7 mouse cellular contexts compared by ENCODE assay signal in genomic region chr15:99369391-99370171, GRCm38 (mm10). TPM values are rescaled to one million over a fixed set of nuclear protein-coding genes. Genes with fewer than 3 reads are reported as not detected.
DNase-seq lines count a peak whose midpoint lies in the region; ATAC-seq and TF ChIP-seq lines count a peak whose summit lies in the region.

No protein-coding gene starts in this region.

- H3K27me3 ChIP-seq in embryonic facial prominence, embryonic 15.5 days, result no peaks in the 10 kb centered on the region
- H3K27me3 ChIP-seq in hindbrain, embryonic 12.5 days, result no peaks in the 10 kb centered on the region
- H3K27me3 ChIP-seq in liver, embryonic 14.5 days (ENCODE audit: control insufficient read depth, insufficient read depth, low read length), result peaks cover 23% of the 10 kb centered on the region
- H3K27me3 ChIP-seq in splenic B cell, adult 2 months (ENCODE audit: control insufficient read depth, insufficient read depth, low read length, poor library complexity, severe bottlenecking), result no peaks in the 10 kb centered on the region

- no peak for TF ChIP-seq EP300 in liver, embryonic 14.5 days (IDR thresholded peaks at IDR 0.05; ENCODE audit: low read depth)

- peaks cover 24% of the 10 kb centered on the region for H3K4me1 ChIP-seq in embryonic facial prominence, embryonic 15.5 days
- H3K4me1 ChIP-seq in hindbrain, embryonic 12.5 days, result peaks cover 15% of the 10 kb centered on the region
- H3K4me1 ChIP-seq in liver, embryonic 14.5 days (replicated peaks; ENCODE audit: control insufficient read depth in 2 of 2, insufficient read depth in 2 of 2, low read length in 1 of 2), result peaks cover 0 to 3% of the 10 kb centered on the region in 2 experiments; a peak in 2 of 4 replicates

- H3K9ac ChIP-seq in embryonic facial prominence, embryonic 15.5 days, result peak overlapping the region; percentile 77
- peak overlapping the region; percentile 73 for H3K9ac ChIP-seq in hindbrain, embryonic 12.5 days
- H3K9ac ChIP-seq in liver, embryonic 14.5 days (replicated peaks), result peak overlapping the region; percentile 16

- H3K9me3 ChIP-seq in embryonic facial prominence, embryonic 15.5 days (replicated peaks), result no peaks in the 10 kb centered on the region
- no peaks in the 10 kb centered on the region for H3K9me3 ChIP-seq in hindbrain, embryonic 12.5 days (replicated peaks)
- H3K9me3 ChIP-seq in liver, embryonic 14.5 days (ENCODE audit: control insufficient read depth, low read length), result no peaks in the 10 kb centered on the region

- peak overlapping the region; percentile 94 for H3K27ac ChIP-seq in embryonic facial prominence, embryonic 15.5 days (replicated peaks)
- peak overlapping the region; percentile 81 for H3K27ac ChIP-seq in hindbrain, embryonic 12.5 days
- no peak overlapping the region for H3K27ac ChIP-seq in liver, embryonic 14.5 days

- H3K36me3 ChIP-seq in embryonic facial prominence, embryonic 15.5 days, result no peaks in the 10 kb centered on the region
- H3K36me3 ChIP-seq in hindbrain, embryonic 12.5 days, result no peaks in the 10 kb centered on the region
- no peaks in the 10 kb centered on the region for H3K36me3 ChIP-seq in liver, embryonic 14.5 days (replicated peaks; ENCODE audit: control insufficient read depth, insufficient read depth, low read depth)
- no peaks in the 10 kb centered on the region for H3K36me3 ChIP-seq in splenic B cell, adult 2 months (ENCODE audit: control insufficient read depth, insufficient read depth, low read length, poor library complexity, severe bottlenecking)

- peak; percentile 60 for DNase-seq in 3T3-L1 (ENCODE audit: low read depth, low spot score)
- peak; percentile 57 for DNase-seq in A20 (ENCODE audit: low read depth, low spot score)
- DNase-seq in liver, embryonic 14.5 days (ENCODE audit: low read depth in 3 of 3, low spot score in 3 of 3), result no peak
- DNase-seq in splenic B cell, adult 2 months (ENCODE audit: low read depth, low spot score), result peak; percentile 20
- DNase-seq in layer of hippocampus, postnatal 36 days, result no peak

- peak; percentile 47 for ATAC-seq in embryonic facial prominence, embryonic 15.5 days (ENCODE audit: insufficient number of reproducible peaks, low FRiP score, low TSS enrichment, low read depth)
- peak; percentile 82 for ATAC-seq in hindbrain, embryonic 12.5 days (ENCODE audit: low FRiP score)
- no peak for ATAC-seq in liver, embryonic 14.5 days (ENCODE audit: insufficient read depth)

- H3K4me2 ChIP-seq in embryonic facial prominence, embryonic 15.5 days (replicated peaks), result peak overlapping the region; percentile 62
- peak overlapping the region; percentile 64 for H3K4me2 ChIP-seq in hindbrain, embryonic 12.5 days (replicated peaks)
- peak overlapping the region; percentile 64 for H3K4me2 ChIP-seq in liver, embryonic 14.5 days (ENCODE audit: low read depth)

- peak overlapping the region; percentile 82 for H3K4me3 ChIP-seq in embryonic facial prominence, embryonic 15.5 days (replicated peaks)
- H3K4me3 ChIP-seq in hindbrain, embryonic 12.5 days, result peak overlapping the region; percentile 80
- H3K4me3 ChIP-seq in liver, embryonic 14.5 days (ENCODE audit: insufficient read depth in 1 of 2, low read depth in 2 of 2, low read length in 2 of 2), result peak overlapping the region; percentile 54 to 65

- TF ChIP-seq CTCF in liver, embryonic 14.5 days (IDR thresholded peaks at IDR 0.05; ENCODE audit: low read depth), result no peak

- 1% methylated on average over 39 of the region's 39 CpGs for WGBS in embryonic facial prominence, embryonic 15.5 days
- WGBS in hindbrain, embryonic 12.5 days, result 3% methylated on average over 25 of the region's 39 CpGs
- 2% methylated on average over 37 of the region's 39 CpGs for WGBS in liver, embryonic 14.5 days (ENCODE audit: insufficient replicate concordance)

RNA-seq across cellular contexts. Expression of gene Fmnl3, which starts 0.7 kb away (rescaled TPM):
- 28.3 and 28.9 TPM in 2 replicates for polyA plus RNA-seq in embryonic facial prominence, embryonic 15.5 days (2015; fragmentation: Nextera tagmentation; extraction: Ambion mirVana)
- 19.7 and 23.4 TPM in 2 replicates for polyA plus RNA-seq in hindbrain, embryonic 12.5 days (2016; fragmentation: Nextera tagmentation; extraction: Ambion mirVana)
- polyA plus RNA-seq in liver, embryonic 14.5 days (2012; rRNA removed), result 3.2 and 3.7 TPM in 2 replicates
- polyA plus RNA-seq in liver, embryonic 14.5 days (2014; fragmentation: Nextera tagmentation; extraction: Ambion mirVana), result 1.4 and 1.5 TPM in 2 replicates
- 1 to 10 TPM; 9.2 to 10.0 TPM for total RNA-seq in layer of hippocampus, postnatal 36 days (2021)

RNA-seq across cellular contexts. Expression of gene Tmbim6, which starts 23.1 kb away (rescaled TPM):
- polyA plus RNA-seq in embryonic facial prominence, embryonic 15.5 days (2015; fragmentation: Nextera tagmentation; extraction: Ambion mirVana), result 338 and 362 TPM in 2 replicates
- 271 and 274 TPM in 2 replicates for polyA plus RNA-seq in hindbrain, embryonic 12.5 days (2016; fragmentation: Nextera tagmentation; extraction: Ambion mirVana)
- polyA plus RNA-seq in liver, embryonic 14.5 days (2012; rRNA removed), result 88.2 and 99.7 TPM in 2 replicates
- polyA plus RNA-seq in liver, embryonic 14.5 days (2014; fragmentation: Nextera tagmentation; extraction: Ambion mirVana), result 187 and 202 TPM in 2 replicates
- total RNA-seq in layer of hippocampus, postnatal 36 days (2021), result 100 to 1,000 TPM; 357 TPM

Comparison
In these comparisons a context has a peak if more than half of its experiments do, and no peak if none do; other contexts are left out.
1. DNase-seq: peak in 3T3-L1 (single experiment), A20 (single experiment) and splenic B cell, adult 2 months (single experiment); none in liver, embryonic 14.5 days (0 of 3) and layer of hippocampus, postnatal 36 days (0 of 2).
2. H3K9ac ChIP-seq: peak in every context shown above with its lines; median percentile 77 in embryonic facial prominence, embryonic 15.5 days; 73 in hindbrain, embryonic 12.5 days; 16 in liver, embryonic 14.5 days.
3. Peak in every context shown above with its lines, with median percentiles within 50 percentile points of each other: H3K4me2 ChIP-seq and H3K4me3 ChIP-seq.